Mouse (Mus musculus): ENCODE data around the gene Sorbs1. TPM values are rescaled to one million over a fixed set of nuclear protein-coding genes. Genes with fewer than 3 reads are reported as not detected.

Gene Sorbs1
- total RNA-seq, 1 experiment: 18.0 TPM

- DNase-seq (ENCODE audit: low read depth, low spot score): no peak
- no peaks in the 10 kb centered on the region for H3K9me3 ChIP-seq (ENCODE audit: control insufficient read depth, insufficient read depth, low read depth, low read length)
- no peak for TF ChIP-seq HCFC1 (IDR thresholded peaks at IDR 0.05; ENCODE audit: borderline replicate concordance, insufficient read depth, low read length)
- H3K36me3 ChIP-seq (ENCODE audit: control insufficient read depth, insufficient read depth, low read length, poor library complexity, severe bottlenecking): no peaks in the 10 kb centered on the region
- no peaks in the 10 kb centered on the region for H3K4me1 ChIP-seq (ENCODE audit: control insufficient read depth in 2 of 2, insufficient read depth in 2 of 2, low read length in 2 of 2, poor library complexity in 1 of 2)
- in situ Hi-C loops (cut with MboI; ENCODE audit: low sequenced_read_pairs in 2 of 2, unreplicated experiment in 2 of 2): no loop called here
- H3K9ac ChIP-seq (ENCODE audit: insufficient read depth, low read depth, low read length, poor library complexity, severe bottlenecking): no peak overlapping the region
- H3K4me3 ChIP-seq (ENCODE audit: insufficient read depth in 1 of 2, low read depth in 1 of 2, low read length in 2 of 2, poor library complexity in 1 of 2, severe bottlenecking in 1 of 2): no peak overlapping the region
- H3K27ac ChIP-seq (ENCODE audit: insufficient read depth, low read depth, low read length, poor library complexity, severe bottlenecking): no peak overlapping the region
These were observed 24.6 kb downstream of the Sorbs1 start for GRCm38 (mm10) chr19:40488853-40489454.

GRCm38 (mm10) chr19:40487561-40487960, 26.0 kb downstream of the Sorbs1 start:
- no peaks in the 10 kb centered on the region for H3K9me3 ChIP-seq (ENCODE audit: control insufficient read depth, insufficient read depth, low read depth, low read length)
- H3K4me1 ChIP-seq (ENCODE audit: control insufficient read depth in 2 of 2, insufficient read depth in 2 of 2, low read length in 2 of 2, poor library complexity in 1 of 2): no peaks in the 10 kb centered on the region
- DNase-seq (ENCODE audit: low read depth, low spot score): no peak
- H3K36me3 ChIP-seq (ENCODE audit: control insufficient read depth, insufficient read depth, low read length, poor library complexity, severe bottlenecking): no peaks in the 10 kb centered on the region
- in situ Hi-C loops (cut with MboI; ENCODE audit: low sequenced_read_pairs in 2 of 2, unreplicated experiment in 2 of 2): no loop called here
- H3K9ac ChIP-seq (ENCODE audit: insufficient read depth, low read depth, low read length, poor library complexity, severe bottlenecking): no peak overlapping the region
- H3K4me3 ChIP-seq (ENCODE audit: insufficient read depth in 1 of 2, low read depth in 1 of 2, low read length in 2 of 2, poor library complexity in 1 of 2, severe bottlenecking in 1 of 2): no peak overlapping the region
- TF ChIP-seq MAFK (IDR thresholded peaks at IDR 0.05; ENCODE audit: insufficient read depth, low read depth, low read length): no peak
- TF ChIP-seq HCFC1 (IDR thresholded peaks at IDR 0.05; ENCODE audit: borderline replicate concordance, insufficient read depth, low read length): no peak
- no peak for TF ChIP-seq ZC3H11A (IDR thresholded peaks at IDR 0.05; ENCODE audit: borderline replicate concordance, low read depth, low read length)
- no peak overlapping the region for H3K27ac ChIP-seq (ENCODE audit: insufficient read depth, low read depth, low read length, poor library complexity, severe bottlenecking)

- no peak overlapping the region for H3K9ac ChIP-seq (ENCODE audit: insufficient read depth, low read depth, low read length, poor library complexity, severe bottlenecking)
- H3K4me3 ChIP-seq (ENCODE audit: insufficient read depth in 1 of 2, low read depth in 1 of 2, low read length in 2 of 2, poor library complexity in 1 of 2, severe bottlenecking in 1 of 2): no peak overlapping the region
- TF ChIP-seq HCFC1 (IDR thresholded peaks at IDR 0.05; ENCODE audit: borderline replicate concordance, insufficient read depth, low read length) (no peak), ZC3H11A (IDR thresholded peaks at IDR 0.05; ENCODE audit: borderline replicate concordance, low read depth, low read length) (no peak), MAFK (IDR thresholded peaks at IDR 0.05; ENCODE audit: insufficient read depth, low read depth, low read length) (no peak), ZNF384 (IDR thresholded peaks at IDR 0.05; ENCODE audit: low read depth, low read length) (no peak), CHD2 (IDR thresholded peaks at IDR 0.05; ENCODE audit: low read depth, low read length) (no peak)
- no peaks in the 10 kb centered on the region for H3K36me3 ChIP-seq (ENCODE audit: control insufficient read depth, insufficient read depth, low read length, poor library complexity, severe bottlenecking)
- DNase-seq (ENCODE audit: low read depth, low spot score): no peak
- in situ Hi-C loops (cut with MboI; ENCODE audit: low sequenced_read_pairs in 2 of 2, unreplicated experiment in 2 of 2): no loop called here
- H3K9me3 ChIP-seq (ENCODE audit: control insufficient read depth, insufficient read depth, low read depth, low read length): no peaks in the 10 kb centered on the region
- H3K27ac ChIP-seq (ENCODE audit: insufficient read depth, low read depth, low read length, poor library complexity, severe bottlenecking): no peak overlapping the region
- H3K4me1 ChIP-seq (ENCODE audit: control insufficient read depth in 2 of 2, insufficient read depth in 2 of 2, low read length in 2 of 2, poor library complexity in 1 of 2): no peaks in the 10 kb centered on the region
These were observed 32.5 kb downstream of the Sorbs1 start for GRCm38 (mm10) chr19:40481115-40481514.

GRCm38 (mm10) chr19:40478161-40478575, 35.4 kb downstream of the Sorbs1 start:
- TF ChIP-seq ZNF384 (IDR thresholded peaks at IDR 0.05; ENCODE audit: low read depth, low read length) (no peak), MAFK (IDR thresholded peaks at IDR 0.05; ENCODE audit: insufficient read depth, low read depth, low read length) (no peak), HCFC1 (IDR thresholded peaks at IDR 0.05; ENCODE audit: borderline replicate concordance, insufficient read depth, low read length) (no peak), CHD2 (IDR thresholded peaks at IDR 0.05; ENCODE audit: low read depth, low read length) (no peak), ZC3H11A (IDR thresholded peaks at IDR 0.05; ENCODE audit: borderline replicate concordance, low read depth, low read length) (no peak)
- H3K9ac ChIP-seq (ENCODE audit: insufficient read depth, low read depth, low read length, poor library complexity, severe bottlenecking): no peak overlapping the region
- H3K4me3 ChIP-seq (ENCODE audit: insufficient read depth in 1 of 2, low read depth in 1 of 2, low read length in 2 of 2, poor library complexity in 1 of 2, severe bottlenecking in 1 of 2): no peak overlapping the region
- no peak for DNase-seq (ENCODE audit: low read depth, low spot score)
- in situ Hi-C loops (cut with MboI; ENCODE audit: low sequenced_read_pairs in 2 of 2, unreplicated experiment in 2 of 2): no loop called here
- H3K4me1 ChIP-seq (ENCODE audit: control insufficient read depth in 2 of 2, insufficient read depth in 2 of 2, low read length in 2 of 2, poor library complexity in 1 of 2): peaks cover 0 to 2% of the 10 kb centered on the region in 2 experiments; a peak in 1 of 4 replicates
- H3K36me3 ChIP-seq (ENCODE audit: control insufficient read depth, insufficient read depth, low read length, poor library complexity, severe bottlenecking): no peaks in the 10 kb centered on the region
- H3K27ac ChIP-seq (ENCODE audit: insufficient read depth, low read depth, low read length, poor library complexity, severe bottlenecking): no peak overlapping the region
- no peaks in the 10 kb centered on the region for H3K9me3 ChIP-seq (ENCODE audit: control insufficient read depth, insufficient read depth, low read depth, low read length)

- TF ChIP-seq ZC3H11A (IDR thresholded peaks at IDR 0.05; ENCODE audit: borderline replicate concordance, low read depth, low read length) (no peak), HCFC1 (IDR thresholded peaks at IDR 0.05; ENCODE audit: borderline replicate concordance, insufficient read depth, low read length) (no peak), CHD2 (IDR thresholded peaks at IDR 0.05; ENCODE audit: low read depth, low read length) (no peak), ZNF384 (IDR thresholded peaks at IDR 0.05; ENCODE audit: low read depth, low read length) (no peak), MAFK (IDR thresholded peaks at IDR 0.05; ENCODE audit: insufficient read depth, low read depth, low read length) (no peak)
- no peak overlapping the region for H3K4me3 ChIP-seq (ENCODE audit: insufficient read depth in 1 of 2, low read depth in 1 of 2, low read length in 2 of 2, poor library complexity in 1 of 2, severe bottlenecking in 1 of 2)
- H3K27ac ChIP-seq (ENCODE audit: insufficient read depth, low read depth, low read length, poor library complexity, severe bottlenecking): no peak overlapping the region
- DNase-seq (ENCODE audit: low read depth, low spot score): no peak
- H3K9ac ChIP-seq (ENCODE audit: insufficient read depth, low read depth, low read length, poor library complexity, severe bottlenecking): no peak overlapping the region
- H3K36me3 ChIP-seq (ENCODE audit: control insufficient read depth, insufficient read depth, low read length, poor library complexity, severe bottlenecking): no peaks in the 10 kb centered on the region
- H3K4me1 ChIP-seq (ENCODE audit: control insufficient read depth in 2 of 2, insufficient read depth in 2 of 2, low read length in 2 of 2, poor library complexity in 1 of 2): peaks cover 0 to 2% of the 10 kb centered on the region in 2 experiments; a peak in 1 of 4 replicates
- in situ Hi-C loops (cut with MboI; ENCODE audit: low sequenced_read_pairs in 2 of 2, unreplicated experiment in 2 of 2): no loop called here
- no peaks in the 10 kb centered on the region for H3K9me3 ChIP-seq (ENCODE audit: control insufficient read depth, insufficient read depth, low read depth, low read length)
These were observed 36.1 kb downstream of the Sorbs1 start for GRCm38 (mm10) chr19:40477445-40477941.

Measured in ES-E14 (cell line).